Mouse (Mus musculus) lung, embryonic 16.5 days (tissue): ENCODE results near the gene Orc5. TPM values are rescaled to one million over a fixed set of nuclear protein-coding genes. Genes with fewer than 3 reads are reported as not detected.

ENCODE experiments used
- ATAC-seq: fragments of 200-750 bp; cut with Nextera tagmentation; 2 replicates; pipeline ENCODE4 v1.8.0; 2017; ENCODE audit warnings: low read depth, mild to moderate bottlenecking, moderate library complexity
- H3K27ac ChIP-seq: fragments of 300-500 bp; sonication (generic); 2 replicates; pipeline ENCODE4 v1.5.1; 2014; ENCODE audit warnings: mild to moderate bottlenecking, control low read depth, low read length
- H3K27me3 ChIP-seq: fragments of 300-500 bp; sonication (generic); 2 replicates; pipeline ENCODE4 v1.6.1; 2014; ENCODE audit warnings: low read depth, low read length, mixed read lengths; ENCODE audit not compliant: control insufficient read depth, insufficient read depth
- H3K36me3 ChIP-seq: fragments of 300-500 bp; sonication (generic); 2 replicates; pipeline ENCODE4 v1.6.1; 2014; ENCODE audit warnings: low read length; ENCODE audit not compliant: control insufficient read depth, insufficient read depth
- H3K4me1 ChIP-seq: fragments of 300-500 bp; sonication (generic); replicated peaks from 2 replicates; pipeline ENCODE4 v1.6.1; 2014; ENCODE audit warnings: low read length, mixed read lengths; ENCODE audit not compliant: control insufficient read depth, insufficient read depth
- H3K4me2 ChIP-seq: fragments of 300-500 bp; sonication (generic); 2 replicates; pipeline ENCODE4 v1.6.1; 2014; ENCODE audit warnings: low read depth, low read length, control low read depth
- H3K4me3 ChIP-seq: fragments of 300-500 bp; sonication (generic); 2 replicates; pipeline ENCODE4 v1.5.1; 2014; ENCODE audit warnings: mild to moderate bottlenecking, low read length, control low read depth
- H3K9ac ChIP-seq: fragments of 300-500 bp; sonication (generic); 2 replicates; pipeline ENCODE4 v1.6.1; 2014; ENCODE audit warnings: low read length, control low read depth
- H3K9me3 ChIP-seq: fragments of 300-500 bp; sonication (generic); 2 replicates; pipeline ENCODE4 v1.6.1; 2016; ENCODE audit warnings: low read length; ENCODE audit not compliant: control insufficient read depth
- WGBS: fragments of 180-500 bp; shearing (Covaris S2); extraction: QIAGEN DNeasy Blood & Tissue Kit; methylation state at CpG from one replicate; pipeline ENCODE4 v1.1.7; 2014; 5-methylcytosine and 5-hydroxymethylcytosine counted together
- polyA plus RNA-seq: library from polyadenylated mRNA; unstranded; fragments of >200 nt; fragmentation: Nextera tagmentation; extraction: Ambion mirVana; gene quantifications from 2 replicates; pipeline ENCODE4 v1.2.1, GENCODE M21; 2015

Orc5 gene
- 35.1 and 37.6 TPM in 2 replicates for polyA plus RNA-seq

- H3K4me1 ChIP-seq: peaks cover 4% of the 10 kb centered on the region; the same call in 1 of the 2 replicates
- peak within 1 kb of the TSS; percentile 89 for H3K9ac ChIP-seq
- WGBS: 0% methylated on average over 31 of the region's 31 CpGs
- H3K9me3 ChIP-seq: no peaks in the 10 kb centered on the region
- ATAC-seq: peak; percentile 100
- peak within 1 kb of the TSS; percentile 85 for H3K4me2 ChIP-seq
- no peaks in the 10 kb centered on the region for H3K27me3 ChIP-seq
- peaks cover 12% of the 10 kb centered on the region for H3K36me3 ChIP-seq
- peak within 1 kb of the TSS; percentile 88 for H3K4me3 ChIP-seq
- peak within 1 kb of the TSS; percentile 91 for H3K27ac ChIP-seq
These were observed at the start of gene Orc5 for GRCm38 (mm10) chr5:22550033-22550551. Gene Orc5 (minus strand): TSS chr5:22550429.

GRCm38 (mm10) chr5:22596981-22597380, 46.8 kb upstream of the Orc5 start:
- ATAC-seq: no peak

GRCm38 (mm10) chr5:22589370-22589966, 39.2 kb upstream of the Orc5 start:
- no peak for ATAC-seq
- Histone ChIP-seq H3K4me3 (no peak overlapping the region), H3K27me3 (no peaks in the 10 kb centered on the region), H3K9ac (no peak overlapping the region), H3K4me1 (no peaks in the 10 kb centered on the region), H3K36me3 (no peaks in the 10 kb centered on the region), H3K4me2 (no peak overlapping the region), H3K27ac (no peak overlapping the region), H3K9me3 (no peaks in the 10 kb centered on the region)
- WGBS: 71% methylated on average over 1 of the region's 1 CpGs

More at GRCm38 (mm10) chr5:22596981-22597380, 46.8 kb upstream of the Orc5 start:
- Histone ChIP-seq H3K9me3 (no peaks in the 10 kb centered on the region), H3K36me3 (no peaks in the 10 kb centered on the region), H3K4me1 (no peaks in the 10 kb centered on the region), H3K27me3 (no peaks in the 10 kb centered on the region), H3K4me2 (no peak overlapping the region), H3K9ac (no peak overlapping the region), H3K27ac (no peak overlapping the region), H3K4me3 (no peak overlapping the region)
- WGBS: 92% methylated on average over 4 of the region's 4 CpGs

- Histone ChIP-seq H3K27ac (no peak overlapping the region), H3K9me3 (no peaks in the 10 kb centered on the region), H3K27me3 (no peaks in the 10 kb centered on the region), H3K9ac (no peak overlapping the region), H3K4me3 (no peak overlapping the region), H3K4me1 (no peaks in the 10 kb centered on the region), H3K4me2 (no peak overlapping the region), H3K36me3 (no peaks in the 10 kb centered on the region)
- ATAC-seq: no peak
- 33% methylated on average over 1 of the region's 1 CpGs for WGBS
These were observed 37.3 kb upstream of the Orc5 start for GRCm38 (mm10) chr5:22587492-22587891.

- Histone ChIP-seq H3K4me1 (no peaks in the 10 kb centered on the region), H3K4me3 (no peak overlapping the region), H3K36me3 (no peaks in the 10 kb centered on the region), H3K9ac (no peak overlapping the region), H3K27me3 (no peaks in the 10 kb centered on the region), H3K4me2 (no peak overlapping the region), H3K27ac (no peak overlapping the region), H3K9me3 (no peaks in the 10 kb centered on the region)
- no peak for ATAC-seq
- WGBS: 64% methylated on average over 2 of the region's 2 CpGs
These were observed 34.3 kb upstream of the Orc5 start for GRCm38 (mm10) chr5:22584556-22584955.

- H3K4me3 ChIP-seq: no peak overlapping the region
- ATAC-seq: no peak
- no peaks in the 10 kb centered on the region for H3K36me3 ChIP-seq
- no peaks in the 10 kb centered on the region for H3K4me1 ChIP-seq
- no peaks in the 10 kb centered on the region for H3K27me3 ChIP-seq
- H3K9me3 ChIP-seq: no peaks in the 10 kb centered on the region
- H3K9ac ChIP-seq: no peak overlapping the region
- H3K27ac ChIP-seq: no peak overlapping the region
- WGBS: 40% methylated on average over 3 of the region's 3 CpGs
- H3K4me2 ChIP-seq: no peak overlapping the region
These were observed 27.8 kb upstream of the Orc5 start for GRCm38 (mm10) chr5:22578011-22578410.

- ATAC-seq: no peak
- no peak overlapping the region for H3K9ac ChIP-seq
- H3K4me2 ChIP-seq: no peak overlapping the region
- H3K4me1 ChIP-seq: no peaks in the 10 kb centered on the region
- no peaks in the 10 kb centered on the region for H3K27me3 ChIP-seq
- 56% methylated on average over 3 of the region's 3 CpGs for WGBS
- H3K9me3 ChIP-seq: no peaks in the 10 kb centered on the region
- no peak overlapping the region for H3K4me3 ChIP-seq
- H3K27ac ChIP-seq: no peak overlapping the region
- H3K36me3 ChIP-seq: no peaks in the 10 kb centered on the region
These were observed 24.5 kb upstream of the Orc5 start for GRCm38 (mm10) chr5:22574751-22575150.

GRCm38 (mm10) chr5:22574161-22574560, 23.9 kb upstream of the Orc5 start:
- Histone ChIP-seq H3K27me3 (no peaks in the 10 kb centered on the region), H3K36me3 (no peaks in the 10 kb centered on the region), H3K4me1 (no peaks in the 10 kb centered on the region), H3K4me2 (no peak overlapping the region), H3K4me3 (no peak overlapping the region), H3K27ac (no peak overlapping the region), H3K9ac (no peak overlapping the region), H3K9me3 (no peaks in the 10 kb centered on the region)
- WGBS: 39% methylated on average over 1 of the region's 1 CpGs
- no peak for ATAC-seq

- no peaks in the 10 kb centered on the region for H3K9me3 ChIP-seq
- no peaks in the 10 kb centered on the region for H3K27me3 ChIP-seq
- H3K4me1 ChIP-seq: no peaks in the 10 kb centered on the region
- H3K4me2 ChIP-seq: no peak overlapping the region
- 37% methylated on average over 2 of the region's 2 CpGs for WGBS
- H3K36me3 ChIP-seq: no peaks in the 10 kb centered on the region
- no peak overlapping the region for H3K27ac ChIP-seq
- H3K4me3 ChIP-seq: no peak overlapping the region
- ATAC-seq: no peak
- H3K9ac ChIP-seq: no peak overlapping the region
These were observed 23.5 kb upstream of the Orc5 start for GRCm38 (mm10) chr5:22573696-22574095.
